Mouse (Mus musculus): ENCODE results near the gene Mmp3. TPM values are rescaled to one million over a fixed set of nuclear protein-coding genes. Genes with fewer than 3 reads are reported as not detected.
"Not testable (repeated sequence)": the region's sequence is repeated elsewhere in the genome, so short reads cannot be mapped to it uniquely, and the experiment has no call there.

The Mmp3 gene
- not detected for total RNA-seq (2021)
- long read RNA-seq, experiment 1, result 0 reads
- long read RNA-seq, experiment 2, result 0 reads

- TF ChIP-seq CTCF (conservative IDR thresholded peaks at IDR 0.05), result no peak
- no peak within 1 kb of the TSS for H3K4me3 ChIP-seq
Observed at GRCm38 (mm10) chr9:7445522-7445921, at the start of gene Mmp3. Gene Mmp3 (plus strand): TSS chr9:7445822.

GRCm38 (mm10) chr9:7396556-7396955 lies 49.1 kb upstream of the Mmp3 start:
- not testable (repeated sequence) for DNase-seq (ENCODE audit: low spot score in 2 of 2); H3K27ac ChIP-seq; H3K4me3 ChIP-seq

More at GRCm38 (mm10) chr9:7445522-7445921, at the start of gene Mmp3:
- DNase-seq (ENCODE audit: low spot score in 2 of 2), result no peak
- no peak within 1 kb of the TSS for H3K27ac ChIP-seq

GRCm38 (mm10) chr9:7453302-7453701 lies 7.7 kb downstream of the Mmp3 start:
- TF ChIP-seq CTCF (conservative IDR thresholded peaks at IDR 0.05), result no peak
- H3K27ac ChIP-seq, result no peak overlapping the region
- no peak overlapping the region for H3K4me3 ChIP-seq
- no peak for DNase-seq (ENCODE audit: low spot score in 2 of 2)

GRCm38 (mm10) chr9:7470262-7470661 lies 24.6 kb downstream of the Mmp3 start:
- Histone ChIP-seq H3K4me3 (no peak overlapping the region), H3K27ac (no peak overlapping the region)
- TF ChIP-seq CTCF (conservative IDR thresholded peaks at IDR 0.05), result no peak
- DNase-seq (ENCODE audit: low spot score in 2 of 2), result no peak

- Histone ChIP-seq H3K4me3 (no peak overlapping the region), H3K27ac (no peak overlapping the region)
- no peak for TF ChIP-seq CTCF (conservative IDR thresholded peaks at IDR 0.05)
- no peak for DNase-seq (ENCODE audit: low spot score in 2 of 2)
Observed at GRCm38 (mm10) chr9:7483684-7484394, 38.2 kb downstream of the Mmp3 start.

GRCm38 (mm10) chr9:7501138-7501537 lies 55.5 kb downstream of the Mmp3 start:
- no peak for DNase-seq (ENCODE audit: low spot score in 2 of 2)
- H3K4me3 ChIP-seq, result no peak overlapping the region
- no peak for TF ChIP-seq CTCF (conservative IDR thresholded peaks at IDR 0.05)
- H3K27ac ChIP-seq, result no peak overlapping the region

GRCm38 (mm10) chr9:7502051-7502450 lies 56.4 kb downstream of the Mmp3 start, which contains the start of gene Mmp10:
Gene Mmp10 (plus strand): TSS chr9:7502352.
- Histone ChIP-seq H3K27ac (no peak within 1 kb of the TSS), H3K4me3 (no peak within 1 kb of the TSS)
- TF ChIP-seq CTCF (conservative IDR thresholded peaks at IDR 0.05), result no peak
- DNase-seq (ENCODE audit: low spot score in 2 of 2), result no peak

Other genes starting within 250 kb of the Mmp3 start
- under 1 TPM in 1 of 2 experiments, not detected in 1; 0.18 TPM for gene Mmp13, start 173.3 kb upstream of the Mmp3 start, total RNA-seq (2021)
- gene Mmp12, start 101.4 kb upstream of the Mmp3 start, total RNA-seq (2021), result not detected
- not detected for gene Mmp1b, start 57.8 kb upstream of the Mmp3 start, total RNA-seq (2021)
- not detected for gene Mmp10, start 56.5 kb downstream of the Mmp3 start, total RNA-seq (2021)
- gene Mmp8, start 112.6 kb downstream of the Mmp3 start, total RNA-seq (2021), result not detected
- not detected for gene Mmp27, start 125.6 kb downstream of the Mmp3 start, total RNA-seq (2021)
- not detected for gene Mmp20, start 182.4 kb downstream of the Mmp3 start, total RNA-seq (2021)
- gene Mmp7, start 246.3 kb downstream of the Mmp3 start, total RNA-seq (2021), result not detected

Measured in layer of hippocampus, adult 2 months (tissue).